Mouse (Mus musculus): ENCODE measurements around the gene 4933425L06Rik.

4933425L06Rik gene

GRCm38 (mm10) chr13:105134397-105134796, 52.5 kb downstream of the 4933425L06Rik start:
- DNase-seq (ENCODE audit: low spot score in 2 of 2) = no peak

GRCm38 (mm10) chr13:105139881-105140280, 58.0 kb downstream of the 4933425L06Rik start:
- DNase-seq (ENCODE audit: low spot score in 2 of 2) = no peak

- DNase-seq (ENCODE audit: low spot score in 2 of 2) = no peak
Measured at GRCm38 (mm10) chr13:105146827-105147226, 64.9 kb downstream of the 4933425L06Rik start.

- no peak for DNase-seq (ENCODE audit: low spot score in 2 of 2)
Measured at GRCm38 (mm10) chr13:105147795-105148418, 66.0 kb downstream of the 4933425L06Rik start.

- no peak for DNase-seq (ENCODE audit: low spot score in 2 of 2)
Measured at GRCm38 (mm10) chr13:105150006-105150405, 68.1 kb downstream of the 4933425L06Rik start.

GRCm38 (mm10) chr13:105153955-105154354, 72.0 kb downstream of the 4933425L06Rik start:
- peak in 1 of 2 experiments; percentile 14 for DNase-seq (ENCODE audit: low spot score in 2 of 2)

- DNase-seq (ENCODE audit: low spot score in 2 of 2) = no peak
Measured at GRCm38 (mm10) chr13:105165441-105165840, 83.5 kb downstream of the 4933425L06Rik start.

All from natural killer cell, adult 2 months (primary cell).